Mouse (Mus musculus): ENCODE data around the gene D930048N14Rik.
"Not testable (repeated sequence)": the region's sequence is repeated elsewhere in the genome, so short reads cannot be mapped to it uniquely, and the experiment has no call there.

D930048N14Rik gene

GRCm38 (mm10) chr11:51650691-51651515 lies at the start of gene D930048N14Rik, which contains the start of gene N4bp3:
D930048N14Rik (plus strand) TSS chr11:51650954.
N4bp3 (minus strand) TSS chr11:51650842.
- DNase-seq (ENCODE audit: low spot score in 2 of 2): no peak

GRCm38 (mm10) chr11:51602253-51602652 lies 48.5 kb upstream of the D930048N14Rik start:
- no peak for DNase-seq (ENCODE audit: low spot score in 2 of 2)

GRCm38 (mm10) chr11:51605602-51606446 lies 44.9 kb upstream of the D930048N14Rik start:
- DNase-seq (ENCODE audit: low spot score in 2 of 2): peak; percentile 71 to 76

- DNase-seq (ENCODE audit: low spot score in 2 of 2): peak; percentile 99
These were observed 44.2 kb upstream of the D930048N14Rik start, which contains the start of gene Hnrnpab for GRCm38 (mm10) chr11:51606447-51607095. Hnrnpab (minus strand) TSS chr11:51606847.

GRCm38 (mm10) chr11:51607096-51607738 lies 43.5 kb upstream of the D930048N14Rik start:
- DNase-seq (ENCODE audit: low spot score in 2 of 2): no peak

GRCm38 (mm10) chr11:51609266-51609909 lies 41.4 kb upstream of the D930048N14Rik start:
- no peak for DNase-seq (ENCODE audit: low spot score in 2 of 2)

- not testable (repeated sequence) for DNase-seq (ENCODE audit: low spot score in 2 of 2)
These were observed 40.8 kb upstream of the D930048N14Rik start for GRCm38 (mm10) chr11:51609940-51610339.

GRCm38 (mm10) chr11:51614256-51614655 lies 36.5 kb upstream of the D930048N14Rik start:
- no peak for DNase-seq (ENCODE audit: low spot score in 2 of 2)

GRCm38 (mm10) chr11:51615129-51615528 lies 35.6 kb upstream of the D930048N14Rik start:
- DNase-seq (ENCODE audit: low spot score in 2 of 2): no peak

- no peak for DNase-seq (ENCODE audit: low spot score in 2 of 2)
These were observed 35.2 kb upstream of the D930048N14Rik start for GRCm38 (mm10) chr11:51615601-51616000.

- not testable (repeated sequence) for DNase-seq (ENCODE audit: low spot score in 2 of 2)
These were observed 34.6 kb upstream of the D930048N14Rik start for GRCm38 (mm10) chr11:51616113-51616512.

- DNase-seq (ENCODE audit: low spot score in 2 of 2): peak; percentile 75 to 83
These were observed 33.1 kb upstream of the D930048N14Rik start for GRCm38 (mm10) chr11:51617693-51618092.

- no peak for DNase-seq (ENCODE audit: low spot score in 2 of 2)
These were observed 31.8 kb upstream of the D930048N14Rik start for GRCm38 (mm10) chr11:51618894-51619408.

GRCm38 (mm10) chr11:51619409-51620060 lies 31.2 kb upstream of the D930048N14Rik start, which contains the start of gene Nhp2:
Nhp2 (plus strand) TSS chr11:51619735.
- DNase-seq (ENCODE audit: low spot score in 2 of 2): peak; percentile 89 to 96

- DNase-seq (ENCODE audit: low spot score in 2 of 2): no peak
These were observed 30.7 kb upstream of the D930048N14Rik start for GRCm38 (mm10) chr11:51620084-51620483.

- no peak for DNase-seq (ENCODE audit: low spot score in 2 of 2)
These were observed 29.0 kb upstream of the D930048N14Rik start for GRCm38 (mm10) chr11:51621776-51622175.

- DNase-seq (ENCODE audit: low spot score in 2 of 2): peak; percentile 82
These were observed 27.7 kb upstream of the D930048N14Rik start for GRCm38 (mm10) chr11:51622971-51623491.

GRCm38 (mm10) chr11:51625187-51625820 lies 25.4 kb upstream of the D930048N14Rik start:
- no peak for DNase-seq (ENCODE audit: low spot score in 2 of 2)

- DNase-seq (ENCODE audit: low spot score in 2 of 2): no peak
These were observed 23.3 kb upstream of the D930048N14Rik start for GRCm38 (mm10) chr11:51627425-51627824.
